Mouse (Mus musculus): ENCODE results near the gene Ube2o. TPM values are rescaled to one million over a fixed set of nuclear protein-coding genes. Genes with fewer than 3 reads are reported as not detected.
A peak's percentile ranks its signal among the peaks of the same experiment; 100 is the strongest.

Gene Ube2o
- polyA plus RNA-seq, 1 experiment: 7.9 TPM

GRCm38 (mm10) chr11:116625081-116626000, 44.1 kb upstream of the Ube2o start:
- 77% methylated on average over 17 of the region's 17 CpGs for WGBS
- Histone ChIP-seq H3K27ac (ENCODE audit: insufficient read depth, low read depth, low read length) (no peak overlapping the region), H3K4me1 (ENCODE audit: control insufficient read depth, insufficient read depth, insufficient read length, low read length) (peaks cover 26% of the 10 kb centered on the region), H3K4me3 (ENCODE audit: low read depth, low read length) (no peak overlapping the region), H3K36me3 (ENCODE audit: control insufficient read depth, insufficient read depth, low read length) (no peaks in the 10 kb centered on the region), H3K27me3 (ENCODE audit: control insufficient read depth, insufficient read depth, low read length) (no peaks in the 10 kb centered on the region)
- TF ChIP-seq POLR2A (IDR thresholded peaks at IDR 0.05; ENCODE audit: low read depth, low read length) (no peak), CTCF (IDR thresholded peaks at IDR 0.05; ENCODE audit: extremely low read depth, insufficient read length, insufficient replicate concordance, low read depth, low read length) (peak; percentile 70; the same call in 1 of the 2 replicates)

GRCm38 (mm10) chr11:116624131-116624832, 43.0 kb upstream of the Ube2o start:
- peaks cover 35% of the 10 kb centered on the region for H3K4me1 ChIP-seq (ENCODE audit: control insufficient read depth, insufficient read depth, insufficient read length, low read length)
- peak overlapping the region; percentile 65 for H3K27ac ChIP-seq (ENCODE audit: insufficient read depth, low read depth, low read length)
- H3K4me3 ChIP-seq (ENCODE audit: low read depth, low read length): peak overlapping the region; percentile 87
- no peaks in the 10 kb centered on the region for H3K36me3 ChIP-seq (ENCODE audit: control insufficient read depth, insufficient read depth, low read length)
- peak; percentile 66 for TF ChIP-seq POLR2A (IDR thresholded peaks at IDR 0.05; ENCODE audit: low read depth, low read length)
- TF ChIP-seq CTCF (IDR thresholded peaks at IDR 0.05; ENCODE audit: extremely low read depth, insufficient read length, insufficient replicate concordance, low read depth, low read length): no peak
- 13% methylated on average over 42 of the region's 42 CpGs for WGBS
- no peaks in the 10 kb centered on the region for H3K27me3 ChIP-seq (ENCODE audit: control insufficient read depth, insufficient read depth, low read length)

GRCm38 (mm10) chr11:116623281-116624124, 42.3 kb upstream of the Ube2o start:
- peaks cover 39% of the 10 kb centered on the region for H3K4me1 ChIP-seq (ENCODE audit: control insufficient read depth, insufficient read depth, insufficient read length, low read length)
- H3K36me3 ChIP-seq (ENCODE audit: control insufficient read depth, insufficient read depth, low read length): no peaks in the 10 kb centered on the region
- no peaks in the 10 kb centered on the region for H3K27me3 ChIP-seq (ENCODE audit: control insufficient read depth, insufficient read depth, low read length)
- TF ChIP-seq POLR2A (IDR thresholded peaks at IDR 0.05; ENCODE audit: low read depth, low read length) (no peak), CTCF (IDR thresholded peaks at IDR 0.05; ENCODE audit: extremely low read depth, insufficient read length, insufficient replicate concordance, low read depth, low read length) (peak; percentile 7; the same call in 1 of the 2 replicates)
- H3K4me3 ChIP-seq (ENCODE audit: low read depth, low read length): peak overlapping the region; percentile 87
- 3% methylated on average over 40 of the region's 40 CpGs for WGBS
- peak overlapping the region; percentile 65 for H3K27ac ChIP-seq (ENCODE audit: insufficient read depth, low read depth, low read length)

GRCm38 (mm10) chr11:116621258-116621704, 40.0 kb upstream of the Ube2o start:
- Histone ChIP-seq H3K27ac (ENCODE audit: insufficient read depth, low read depth, low read length) (peak overlapping the region; percentile 57), H3K4me3 (ENCODE audit: low read depth, low read length) (no peak overlapping the region), H3K4me1 (ENCODE audit: control insufficient read depth, insufficient read depth, insufficient read length, low read length) (peaks cover 59% of the 10 kb centered on the region), H3K36me3 (ENCODE audit: control insufficient read depth, insufficient read depth, low read length) (no peaks in the 10 kb centered on the region), H3K27me3 (ENCODE audit: control insufficient read depth, insufficient read depth, low read length) (no peaks in the 10 kb centered on the region)
- no peak for TF ChIP-seq POLR2A (IDR thresholded peaks at IDR 0.05; ENCODE audit: low read depth, low read length)
- TF ChIP-seq CTCF (IDR thresholded peaks at IDR 0.05; ENCODE audit: extremely low read depth, insufficient read length, insufficient replicate concordance, low read depth, low read length): no peak
- WGBS: 11% methylated on average over 6 of the region's 6 CpGs

DNA sequence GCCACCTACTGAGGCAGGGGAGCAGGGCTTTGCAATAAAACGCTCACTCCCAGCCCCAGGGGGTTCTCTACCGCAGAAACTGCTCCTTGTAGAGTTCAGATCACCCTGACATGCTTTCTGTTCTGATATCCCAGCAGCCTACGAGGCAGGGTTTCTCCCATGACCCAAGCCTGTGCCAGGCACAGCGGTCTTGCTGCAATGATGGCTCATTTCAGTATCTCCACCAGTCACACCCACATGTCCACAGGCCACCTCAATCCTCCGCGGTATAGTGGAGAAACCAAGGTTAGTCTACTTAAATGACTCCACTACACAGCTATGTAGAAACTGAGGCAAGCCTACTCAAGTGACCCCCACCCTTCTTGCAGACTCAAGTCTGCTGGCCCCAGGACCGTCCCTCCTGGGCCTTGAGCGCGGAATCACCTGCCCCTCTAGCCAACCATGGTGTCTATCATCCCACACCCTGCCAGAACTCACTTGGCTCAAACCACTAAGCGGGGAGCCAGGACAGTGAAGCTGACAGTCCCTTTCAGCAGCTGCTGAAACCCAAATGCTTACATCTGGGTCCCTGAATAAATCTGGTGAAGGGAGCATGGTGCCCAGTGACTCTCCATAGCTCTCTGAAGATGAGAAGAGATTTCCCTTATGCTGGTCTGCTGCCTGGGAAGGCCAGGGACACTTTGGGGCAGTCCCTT, 39.5 kb upstream of the Ube2o start:
- H3K27ac ChIP-seq (ENCODE audit: insufficient read depth, low read depth, low read length): peak overlapping the region; percentile 57
- 70% methylated on average over 10 of the region's 10 CpGs for WGBS

GRCm38 (mm10) chr11:116620073-116620472, 38.8 kb upstream of the Ube2o start:
- Histone ChIP-seq H3K4me1 (ENCODE audit: control insufficient read depth, insufficient read depth, insufficient read length, low read length) (peaks cover 68% of the 10 kb centered on the region), H3K4me3 (ENCODE audit: low read depth, low read length) (no peak overlapping the region), H3K36me3 (ENCODE audit: control insufficient read depth, insufficient read depth, low read length) (no peaks in the 10 kb centered on the region), H3K27me3 (ENCODE audit: control insufficient read depth, insufficient read depth, low read length) (no peaks in the 10 kb centered on the region), H3K27ac (ENCODE audit: insufficient read depth, low read depth, low read length) (no peak overlapping the region)
- 23% methylated on average over 9 of the region's 9 CpGs for WGBS
- TF ChIP-seq POLR2A (IDR thresholded peaks at IDR 0.05; ENCODE audit: low read depth, low read length) (no peak), CTCF (IDR thresholded peaks at IDR 0.05; ENCODE audit: extremely low read depth, insufficient read length, insufficient replicate concordance, low read depth, low read length) (no peak)

More for the DNA sequence above, 39.5 kb upstream of the Ube2o start:
- Histone ChIP-seq H3K36me3 (ENCODE audit: control insufficient read depth, insufficient read depth, low read length) (no peaks in the 10 kb centered on the region), H3K27me3 (ENCODE audit: control insufficient read depth, insufficient read depth, low read length) (no peaks in the 10 kb centered on the region), H3K4me1 (ENCODE audit: control insufficient read depth, insufficient read depth, insufficient read length, low read length) (peaks cover 63% of the 10 kb centered on the region), H3K4me3 (ENCODE audit: low read depth, low read length) (no peak overlapping the region)
- TF ChIP-seq CTCF (IDR thresholded peaks at IDR 0.05; ENCODE audit: extremely low read depth, insufficient read length, insufficient replicate concordance, low read depth, low read length): no peak
- no peak for TF ChIP-seq POLR2A (IDR thresholded peaks at IDR 0.05; ENCODE audit: low read depth, low read length)

All from small intestine, adult 2 months (tissue).